Mouse (Mus musculus): ENCODE measurements around the gene Teddm1a. TPM values are rescaled to one million over a fixed set of nuclear protein-coding genes. Genes with fewer than 3 reads are reported as not detected.

Teddm1a gene
- polyA plus RNA-seq, 1 experiment, result not detected

DNA sequence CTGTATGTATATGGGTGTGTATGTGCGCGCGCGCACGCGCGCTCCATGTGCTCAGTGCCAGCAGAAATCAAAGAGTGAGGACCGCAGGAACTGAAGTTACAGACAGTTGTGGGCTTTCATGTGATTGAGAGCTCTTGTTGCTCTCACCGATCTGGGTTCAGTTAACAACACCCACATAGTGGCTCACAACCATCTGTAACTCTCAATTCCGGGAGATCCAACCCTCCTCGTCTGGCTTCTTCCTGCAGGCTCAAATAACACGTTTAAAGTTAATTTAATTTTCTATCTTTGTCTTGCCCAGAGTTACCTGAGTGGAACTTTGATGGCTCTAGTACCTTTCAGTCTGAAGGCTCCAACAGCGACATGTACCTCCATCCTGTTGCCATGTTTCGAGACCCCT is 12.7 kb downstream of the Teddm1a start:
- no peak for TF ChIP-seq CTCF (conservative IDR thresholded peaks at IDR 0.05; ENCODE audit: insufficient read depth, insufficient read length, low read depth, low read length)
- TF ChIP-seq POLR2A (IDR thresholded peaks at IDR 0.05; ENCODE audit: low read depth, low read length), result no peak
- DNase-seq, result no peak
- Histone ChIP-seq H3K27me3 (replicated peaks; ENCODE audit: control insufficient read depth, insufficient read depth, low read length) (no peaks in the 10 kb centered on the region), H3K4me3 (ENCODE audit: insufficient read depth, low read depth, low read length) (no peak overlapping the region), H3K36me3 (ENCODE audit: control insufficient read depth, insufficient read depth, low read length) (peaks cover 17% of the 10 kb centered on the region), H3K4me1 (ENCODE audit: control insufficient read depth, insufficient read depth, low read length) (peaks cover 4% of the 10 kb centered on the region; the same call in 1 of the 2 replicates), H3K27ac (ENCODE audit: insufficient read depth, low read depth, low read length) (no peak overlapping the region)
- WGBS, result 84% methylated on average over 14 of the region's 14 CpGs

DNA sequence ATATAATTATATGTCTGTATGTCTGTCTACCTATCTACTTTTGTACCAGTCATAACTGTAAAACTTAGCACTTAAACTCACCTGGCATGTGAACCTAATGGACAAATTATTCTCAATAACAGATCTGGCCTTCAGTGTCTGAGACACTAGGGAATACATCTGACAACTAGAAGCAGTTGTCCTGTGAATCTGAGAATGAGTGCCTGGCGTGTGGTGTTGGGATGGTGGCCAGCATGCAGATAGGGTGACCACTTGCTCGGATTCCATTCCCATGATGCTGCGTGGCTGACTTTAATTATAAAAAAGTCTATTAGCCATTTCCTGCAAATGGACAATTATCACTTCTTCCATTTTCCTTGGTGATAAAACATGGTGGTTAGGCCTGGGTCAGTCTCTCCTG is 14.3 kb downstream of the Teddm1a start:
- Histone ChIP-seq H3K4me1 (ENCODE audit: control insufficient read depth, insufficient read depth, low read length) (peaks cover 15% of the 10 kb centered on the region), H3K27me3 (replicated peaks; ENCODE audit: control insufficient read depth, insufficient read depth, low read length) (no peaks in the 10 kb centered on the region), H3K27ac (ENCODE audit: insufficient read depth, low read depth, low read length) (no peak overlapping the region), H3K36me3 (ENCODE audit: control insufficient read depth, insufficient read depth, low read length) (peaks cover 19% of the 10 kb centered on the region), H3K4me3 (ENCODE audit: insufficient read depth, low read depth, low read length) (no peak overlapping the region)
- TF ChIP-seq CTCF (conservative IDR thresholded peaks at IDR 0.05; ENCODE audit: insufficient read depth, insufficient read length, low read depth, low read length), result no peak
- no peak for TF ChIP-seq POLR2A (IDR thresholded peaks at IDR 0.05; ENCODE audit: low read depth, low read length)
- 79% methylated on average over 3 of the region's 3 CpGs for WGBS
- DNase-seq, result no peak

DNA sequence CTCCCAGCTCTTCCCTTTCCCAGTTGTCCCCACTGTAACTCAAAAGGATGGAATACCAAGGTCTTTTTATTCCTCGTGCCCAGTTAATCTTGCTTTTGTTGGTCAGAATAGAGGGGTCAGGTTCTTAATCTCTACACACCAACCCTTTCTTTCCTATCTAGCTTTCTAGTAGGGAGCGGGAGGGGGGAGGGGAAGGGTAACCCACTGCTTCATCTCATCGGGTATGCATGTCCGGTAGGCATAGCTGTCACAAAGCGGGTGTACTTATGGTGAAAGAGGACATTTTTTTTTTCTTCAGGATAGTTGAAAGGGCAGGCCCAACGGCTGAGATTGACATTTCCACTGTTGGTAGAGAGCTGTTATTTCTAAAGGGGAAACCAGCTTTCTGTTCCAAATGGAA is 16.7 kb downstream of the Teddm1a start:
- Histone ChIP-seq H3K4me3 (ENCODE audit: insufficient read depth, low read depth, low read length) (no peak overlapping the region), H3K27ac (ENCODE audit: insufficient read depth, low read depth, low read length) (no peak overlapping the region), H3K36me3 (ENCODE audit: control insufficient read depth, insufficient read depth, low read length) (peaks cover 19% of the 10 kb centered on the region), H3K4me1 (ENCODE audit: control insufficient read depth, insufficient read depth, low read length) (peaks cover 13% of the 10 kb centered on the region), H3K27me3 (replicated peaks; ENCODE audit: control insufficient read depth, insufficient read depth, low read length) (no peaks in the 10 kb centered on the region)
- WGBS, result 70% methylated on average over 6 of the region's 6 CpGs
- DNase-seq, result no peak
- TF ChIP-seq CTCF (conservative IDR thresholded peaks at IDR 0.05; ENCODE audit: insufficient read depth, insufficient read length, low read depth, low read length) (no peak), POLR2A (IDR thresholded peaks at IDR 0.05; ENCODE audit: low read depth, low read length) (no peak)

DNA sequence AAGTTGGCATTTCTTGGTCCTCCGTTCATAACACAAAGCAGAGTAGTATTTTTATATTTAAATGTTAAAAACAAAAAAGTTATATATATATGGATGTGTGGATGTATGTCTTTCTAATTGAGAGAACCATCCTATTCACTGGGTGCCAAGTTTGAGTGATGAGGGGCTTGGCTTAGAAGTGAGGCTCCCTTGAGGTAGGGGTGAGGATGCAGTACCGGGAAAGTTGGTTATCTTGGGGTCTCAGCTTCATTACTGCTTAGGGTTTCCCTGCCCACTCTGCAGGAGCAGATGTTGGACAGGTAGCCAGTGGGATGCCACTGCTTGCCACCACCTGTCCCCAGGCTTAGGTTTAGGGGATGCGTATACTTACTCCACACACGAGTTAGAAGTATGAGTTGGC is 17.2 kb downstream of the Teddm1a start:
- DNase-seq, result no peak
- peaks cover 13% of the 10 kb centered on the region for H3K4me1 ChIP-seq (ENCODE audit: control insufficient read depth, insufficient read depth, low read length)
- WGBS, result 83% methylated on average over 4 of the region's 4 CpGs
- H3K4me3 ChIP-seq (ENCODE audit: insufficient read depth, low read depth, low read length), result no peak overlapping the region
- TF ChIP-seq CTCF (conservative IDR thresholded peaks at IDR 0.05; ENCODE audit: insufficient read depth, insufficient read length, low read depth, low read length), result no peak
- TF ChIP-seq POLR2A (IDR thresholded peaks at IDR 0.05; ENCODE audit: low read depth, low read length), result no peak
- H3K27ac ChIP-seq (ENCODE audit: insufficient read depth, low read depth, low read length), result no peak overlapping the region
- H3K36me3 ChIP-seq (ENCODE audit: control insufficient read depth, insufficient read depth, low read length), result peaks cover 16% of the 10 kb centered on the region
- no peaks in the 10 kb centered on the region for H3K27me3 ChIP-seq (replicated peaks; ENCODE audit: control insufficient read depth, insufficient read depth, low read length)

DNA sequence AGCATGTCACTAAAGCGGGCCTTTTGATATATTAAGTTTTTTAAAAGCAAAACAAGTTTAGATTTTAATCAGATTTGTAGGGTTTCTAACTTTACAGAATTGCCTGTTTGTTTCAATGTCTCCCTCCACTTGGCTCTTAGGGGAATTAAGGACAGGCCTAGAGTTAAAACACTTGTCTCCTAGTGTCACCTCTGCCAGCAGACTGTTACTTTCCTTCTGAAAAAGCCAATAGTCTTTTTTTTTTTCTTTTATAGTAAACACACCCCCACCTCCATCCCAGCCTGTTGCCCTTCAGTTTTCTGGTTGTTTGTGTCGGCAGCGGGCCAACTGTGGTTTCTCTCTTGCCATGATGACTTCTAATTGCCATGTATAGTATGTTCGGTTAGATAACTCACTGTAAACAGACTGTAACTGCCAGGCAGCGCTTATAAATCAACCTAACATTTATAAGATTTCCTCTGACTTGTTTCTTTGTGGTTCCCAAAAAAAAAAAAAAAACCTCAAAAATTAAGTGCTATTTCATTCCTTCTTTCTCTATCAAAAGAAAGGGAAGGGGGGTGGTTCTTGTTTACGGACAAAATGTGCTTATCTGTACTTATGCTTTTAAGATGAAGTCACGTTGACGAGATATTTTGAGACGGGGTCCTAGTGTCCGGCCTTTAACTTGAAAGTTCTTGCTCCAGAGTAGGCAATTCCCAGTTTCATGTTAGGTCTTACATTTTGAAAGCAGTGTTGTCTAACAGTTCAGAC is 17.8 kb downstream of the Teddm1a start:
- H3K27me3 ChIP-seq (replicated peaks; ENCODE audit: control insufficient read depth, insufficient read depth, low read length), result no peaks in the 10 kb centered on the region
- DNase-seq, result no peak
- H3K36me3 ChIP-seq (ENCODE audit: control insufficient read depth, insufficient read depth, low read length), result peaks cover 16% of the 10 kb centered on the region
- TF ChIP-seq POLR2A (IDR thresholded peaks at IDR 0.05; ENCODE audit: low read depth, low read length), result no peak
- no peak for TF ChIP-seq CTCF (conservative IDR thresholded peaks at IDR 0.05; ENCODE audit: insufficient read depth, insufficient read length, low read depth, low read length)
- no peak overlapping the region for H3K27ac ChIP-seq (ENCODE audit: insufficient read depth, low read depth, low read length)
- WGBS, result 60% methylated on average over 10 of the region's 10 CpGs
- no peak overlapping the region for H3K4me3 ChIP-seq (ENCODE audit: insufficient read depth, low read depth, low read length)
- peaks cover 13% of the 10 kb centered on the region for H3K4me1 ChIP-seq (ENCODE audit: control insufficient read depth, insufficient read depth, low read length)

DNA sequence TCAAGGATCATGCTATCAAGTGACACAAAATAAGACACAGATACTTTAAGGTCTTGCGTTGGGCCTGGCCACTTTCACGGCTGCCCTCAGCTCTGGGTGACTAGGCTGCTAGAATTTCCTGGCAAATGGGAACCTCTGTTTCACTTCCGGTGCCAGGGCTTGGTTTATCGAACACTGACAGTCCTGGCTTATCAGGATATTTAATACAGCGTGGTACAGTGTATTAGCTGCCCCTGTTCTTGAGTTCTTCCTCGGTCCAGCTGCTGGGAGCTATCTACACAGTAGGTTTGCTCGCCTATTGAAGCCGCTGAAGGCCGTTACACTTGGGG is 18.4 kb downstream of the Teddm1a start:
- TF ChIP-seq POLR2A (IDR thresholded peaks at IDR 0.05; ENCODE audit: low read depth, low read length), result no peak
- no peak for TF ChIP-seq CTCF (conservative IDR thresholded peaks at IDR 0.05; ENCODE audit: insufficient read depth, insufficient read length, low read depth, low read length)
- WGBS, result 47% methylated on average over 9 of the region's 9 CpGs
- H3K4me1 ChIP-seq (ENCODE audit: control insufficient read depth, insufficient read depth, low read length), result peaks cover 13% of the 10 kb centered on the region
- no peaks in the 10 kb centered on the region for H3K27me3 ChIP-seq (replicated peaks; ENCODE audit: control insufficient read depth, insufficient read depth, low read length)
- H3K27ac ChIP-seq (ENCODE audit: insufficient read depth, low read depth, low read length), result peak overlapping the region; percentile 27
- H3K4me3 ChIP-seq (ENCODE audit: insufficient read depth, low read depth, low read length), result no peak overlapping the region
- peak; percentile 31 for DNase-seq
- peaks cover 16% of the 10 kb centered on the region for H3K36me3 ChIP-seq (ENCODE audit: control insufficient read depth, insufficient read depth, low read length)

- H3K27me3 ChIP-seq (replicated peaks; ENCODE audit: control insufficient read depth, insufficient read depth, low read length), result no peaks in the 10 kb centered on the region
- H3K4me1 ChIP-seq (ENCODE audit: control insufficient read depth, insufficient read depth, low read length), result peaks cover 13% of the 10 kb centered on the region
- DNase-seq, result peak; percentile 24
- H3K4me3 ChIP-seq (ENCODE audit: insufficient read depth, low read depth, low read length), result no peak overlapping the region
- peak overlapping the region; percentile 64 for H3K27ac ChIP-seq (ENCODE audit: insufficient read depth, low read depth, low read length)
- 69% methylated on average over 5 of the region's 5 CpGs for WGBS
- H3K36me3 ChIP-seq (ENCODE audit: control insufficient read depth, insufficient read depth, low read length), result peaks cover 14% of the 10 kb centered on the region
- TF ChIP-seq CTCF (conservative IDR thresholded peaks at IDR 0.05; ENCODE audit: insufficient read depth, insufficient read length, low read depth, low read length), result no peak
- TF ChIP-seq POLR2A (IDR thresholded peaks at IDR 0.05; ENCODE audit: low read depth, low read length), result no peak
These were observed 18.9 kb downstream of the Teddm1a start for GRCm38 (mm10) chr1:153910423-153910822.
